Mouse (Mus musculus) embryonic fibroblast, embryonic 13.5 days (primary cell): ENCODE measurements at regions not wholly inside any gene's neighbourhood (a gene's known extent, or its start where the extent isn't known, plus 50 kb on each side); places are given as distances from the start of the nearest gene placed in this dataset.

Source experiments
- CTCF ChIP-seq: IDR thresholded peaks from 2 replicates; pipeline ENCODE4 v1.5.1; 2011; ENCODE audit warnings: mild to moderate bottlenecking, control low read depth, low read length, moderate library complexity, borderline replicate concordance; ENCODE audit not compliant: insufficient read depth
- POLR2A ChIP-seq: IDR thresholded peaks from 2 replicates; pipeline ENCODE4 v1.6.1; 2011; ENCODE audit warnings: low read depth, mild to moderate bottlenecking, control low read depth, low read length, moderate library complexity

- TF ChIP-seq CTCF = no peak
- TF ChIP-seq POLR2A = no peak
Measured at GRCm38 (mm10) chr17:83155106-83155505, 60.0 kb upstream of the Pkdcc start.
